Mouse (Mus musculus) heart, embryonic 12.5 days (tissue): ENCODE measurements around the gene Ifitm6. TPM values are rescaled to one million over a fixed set of nuclear protein-coding genes. Genes with fewer than 3 reads are reported as not detected.

Experiments
- ATAC-seq: fragments of 200-750 bp; cut with Nextera tagmentation; 2 replicates; pipeline ENCODE4 v1.8.0; 2017; ENCODE audit warnings: moderate TSS enrichment, moderate library complexity; ENCODE audit not compliant: insufficient number of reproducible peaks, low FRiP score
- H3K27ac ChIP-seq: fragments of 300-500 bp; sonication (generic); 2 replicates; pipeline ENCODE4 v1.5.1; 2016; ENCODE audit warnings: mild to moderate bottlenecking, moderate library complexity; ENCODE audit not compliant: poor library complexity, severe bottlenecking
- H3K27me3 ChIP-seq: fragments of 300-500 bp; sonication (generic); replicated peaks from 2 replicates; pipeline ENCODE4 v1.6.1; 2016; ENCODE audit warnings: mild to moderate bottlenecking, moderate library complexity
- H3K36me3 ChIP-seq: fragments of 300-500 bp; sonication (generic); 2 replicates; pipeline ENCODE4 v1.6.1; 2016; ENCODE audit warnings: mild to moderate bottlenecking, moderate library complexity
- H3K4me1 ChIP-seq: fragments of 300-500 bp; sonication (generic); replicated peaks from 2 replicates; pipeline ENCODE4 v1.6.1; 2016; ENCODE audit warnings: mild to moderate bottlenecking
- H3K4me2 ChIP-seq: fragments of 300-500 bp; sonication (generic); 2 replicates; pipeline ENCODE4 v1.6.1; 2016; ENCODE audit warnings: mild to moderate bottlenecking, moderate library complexity
- H3K4me3 ChIP-seq: fragments of 300-500 bp; sonication (generic); 2 replicates; pipeline ENCODE4 v1.5.1; 2016; ENCODE audit warnings: mild to moderate bottlenecking
- H3K9ac ChIP-seq: fragments of 300-500 bp; sonication (generic); 2 replicates; pipeline ENCODE4 v1.6.1; 2016; ENCODE audit warnings: mild to moderate bottlenecking, moderate library complexity
- H3K9me3 ChIP-seq: fragments of 300-500 bp; sonication (generic); replicated peaks from 2 replicates; pipeline ENCODE4 v1.6.1; 2016; ENCODE audit warnings: mild to moderate bottlenecking, moderate library complexity
- WGBS: fragments of 180-500 bp; shearing (Covaris S2); methylation state at CpG from one replicate; pipeline ENCODE4 v1.1.7; 2016; 5-methylcytosine and 5-hydroxymethylcytosine counted together
- polyA plus RNA-seq: library from polyadenylated mRNA; unstranded; fragments of >200 nt; fragmentation: Nextera tagmentation; extraction: Ambion mirVana; gene quantifications from 2 replicates; pipeline ENCODE4 v1.2.1, GENCODE M21; 2016

Ifitm6 gene
- polyA plus RNA-seq, 1 experiment from 2014 or later, result not detected

- Histone ChIP-seq H3K9ac (no peak overlapping the region), H3K4me1 (0 out of 2 replicates have a peak, but pooled peaks cover 3% of the 10 kb centered on the region), H3K9me3 (no peaks in the 10 kb centered on the region), H3K36me3 (no peaks in the 10 kb centered on the region), H3K27me3 (peaks cover 62% of the 10 kb centered on the region), H3K4me3 (no peak overlapping the region), H3K27ac (no peak overlapping the region), H3K4me2 (no peak overlapping the region)
- no peak for ATAC-seq
- 74% methylated on average over 4 of the region's 4 CpGs for WGBS
These were observed 38.1 kb upstream of the Ifitm6 start for GRCm38 (mm10) chr7:141055785-141056184.

- ATAC-seq, result no peak
These were observed 34.7 kb upstream of the Ifitm6 start for GRCm38 (mm10) chr7:141052421-141052820.

GRCm38 (mm10) chr7:141052016-141052415, 34.3 kb upstream of the Ifitm6 start:
- peaks cover 16% of the 10 kb centered on the region for H3K4me1 ChIP-seq
- ATAC-seq, result no peak
- WGBS, result 86% methylated on average over 4 of the region's 4 CpGs
- no peaks in the 10 kb centered on the region for H3K36me3 ChIP-seq
- no peak overlapping the region for H3K27ac ChIP-seq
- H3K27me3 ChIP-seq, result peaks cover 28% of the 10 kb centered on the region; the same call in 1 of the 2 replicates
- no peaks in the 10 kb centered on the region; the same call in 1 of the 2 replicates for H3K9me3 ChIP-seq
- H3K9ac ChIP-seq, result no peak overlapping the region
- no peak overlapping the region for H3K4me2 ChIP-seq
- no peak overlapping the region for H3K4me3 ChIP-seq

More at GRCm38 (mm10) chr7:141052421-141052820, 34.7 kb upstream of the Ifitm6 start:
- H3K36me3 ChIP-seq, result no peaks in the 10 kb centered on the region
- H3K27ac ChIP-seq, result no peak overlapping the region
- H3K9me3 ChIP-seq, result no peaks in the 10 kb centered on the region; the same call in 1 of the 2 replicates
- no peak overlapping the region for H3K4me2 ChIP-seq
- H3K4me1 ChIP-seq, result peaks cover 12% of the 10 kb centered on the region
- WGBS, result 81% methylated on average over 2 of the region's 2 CpGs
- no peak overlapping the region for H3K4me3 ChIP-seq
- no peak overlapping the region for H3K9ac ChIP-seq
- H3K27me3 ChIP-seq, result peaks cover 30% of the 10 kb centered on the region; the same call in 1 of the 2 replicates

- 45% methylated on average over 17 of the region's 17 CpGs for WGBS
- Histone ChIP-seq H3K4me3 (no peak overlapping the region), H3K36me3 (no peaks in the 10 kb centered on the region)
These were observed 33.4 kb upstream of the Ifitm6 start for GRCm38 (mm10) chr7:141051060-141051685.

GRCm38 (mm10) chr7:141049326-141049725, 31.6 kb upstream of the Ifitm6 start:
- ATAC-seq, result no peak

More at GRCm38 (mm10) chr7:141051060-141051685, 33.4 kb upstream of the Ifitm6 start:
- Histone ChIP-seq H3K27me3 (peaks cover 31% of the 10 kb centered on the region; the same call in 1 of the 2 replicates), H3K4me2 (no peak overlapping the region), H3K9me3 (no peaks in the 10 kb centered on the region; the same call in 1 of the 2 replicates), H3K27ac (no peak overlapping the region), H3K4me1 (peaks cover 19% of the 10 kb centered on the region), H3K9ac (no peak overlapping the region)
- no peak for ATAC-seq

GRCm38 (mm10) chr7:141048226-141049218, 30.8 kb upstream of the Ifitm6 start:
- H3K4me1 ChIP-seq, result peaks cover 19% of the 10 kb centered on the region
- ATAC-seq, result peak; percentile 87
- H3K36me3 ChIP-seq, result no peaks in the 10 kb centered on the region
- H3K9ac ChIP-seq, result peak overlapping the region; percentile 63
- peak overlapping the region; percentile 47 for H3K4me3 ChIP-seq
- 10% methylated on average over 21 of the region's 21 CpGs for WGBS
- H3K27me3 ChIP-seq, result peaks cover 13% of the 10 kb centered on the region; the same call in 1 of the 2 replicates
- H3K27ac ChIP-seq, result peak overlapping the region; percentile 76
- peak overlapping the region; percentile 95 for H3K4me2 ChIP-seq
- no peaks in the 10 kb centered on the region; the same call in 1 of the 2 replicates for H3K9me3 ChIP-seq

More at GRCm38 (mm10) chr7:141049326-141049725, 31.6 kb upstream of the Ifitm6 start:
- Histone ChIP-seq H3K36me3 (no peaks in the 10 kb centered on the region), H3K27me3 (peaks cover 19% of the 10 kb centered on the region; the same call in 1 of the 2 replicates), H3K9me3 (no peaks in the 10 kb centered on the region; the same call in 1 of the 2 replicates), H3K27ac (no peak overlapping the region), H3K9ac (no peak overlapping the region), H3K4me1 (peaks cover 19% of the 10 kb centered on the region), H3K4me2 (no peak overlapping the region), H3K4me3 (no peak overlapping the region)
- 67% methylated on average over 2 of the region's 2 CpGs for WGBS

- ATAC-seq, result peak; percentile 82
- Histone ChIP-seq H3K4me2 (peak overlapping the region; percentile 95), H3K4me1 (peaks cover 19% of the 10 kb centered on the region), H3K9me3 (no peaks in the 10 kb centered on the region; the same call in 1 of the 2 replicates), H3K4me3 (peak overlapping the region; percentile 47), H3K27ac (peak overlapping the region; percentile 76), H3K36me3 (no peaks in the 10 kb centered on the region), H3K27me3 (peaks cover 13% of the 10 kb centered on the region; the same call in 1 of the 2 replicates), H3K9ac (peak overlapping the region; percentile 63)
- WGBS, result 4% methylated on average over 16 of the region's 19 CpGs
These were observed 30.0 kb upstream of the Ifitm6 start for GRCm38 (mm10) chr7:141047581-141048225.

- peak overlapping the region; percentile 63; the same call in 1 of the 2 replicates for H3K9ac ChIP-seq
- WGBS, result 58% methylated on average over 6 of the region's 6 CpGs
- peaks cover 19% of the 10 kb centered on the region for H3K4me1 ChIP-seq
- ATAC-seq, result peak; percentile 12; the same call in 1 of the 2 replicates
- peak overlapping the region; percentile 76 for H3K27ac ChIP-seq
- H3K36me3 ChIP-seq, result no peaks in the 10 kb centered on the region
- H3K4me2 ChIP-seq, result peak overlapping the region; percentile 95
- no peak overlapping the region for H3K4me3 ChIP-seq
- no peaks in the 10 kb centered on the region; the same call in 1 of the 2 replicates for H3K9me3 ChIP-seq
- H3K27me3 ChIP-seq, result peaks cover 13% of the 10 kb centered on the region; the same call in 1 of the 2 replicates
These were observed 29.3 kb upstream of the Ifitm6 start for GRCm38 (mm10) chr7:141046931-141047580.

GRCm38 (mm10) chr7:141042539-141042938, 24.8 kb upstream of the Ifitm6 start:
- Histone ChIP-seq H3K9me3 (no peaks in the 10 kb centered on the region), H3K27ac (no peak overlapping the region), H3K4me1 (peaks cover 12% of the 10 kb centered on the region), H3K36me3 (no peaks in the 10 kb centered on the region), H3K4me3 (no peak overlapping the region), H3K9ac (no peak overlapping the region), H3K4me2 (no peak overlapping the region), H3K27me3 (0 out of 2 replicates have a peak, but pooled peaks cover 9% of the 10 kb centered on the region)
- ATAC-seq, result no peak
- WGBS, result 40% methylated on average over 4 of the region's 4 CpGs

GRCm38 (mm10) chr7:141041661-141042060, 23.9 kb upstream of the Ifitm6 start:
- Histone ChIP-seq H3K9me3 (no peaks in the 10 kb centered on the region), H3K4me3 (no peak overlapping the region), H3K27ac (peak overlapping the region; percentile 59), H3K4me2 (no peak overlapping the region), H3K9ac (no peak overlapping the region), H3K27me3 (0 out of 2 replicates have a peak, but pooled peaks cover 4% of the 10 kb centered on the region), H3K4me1 (peaks cover 5% of the 10 kb centered on the region; the same call in 1 of the 2 replicates), H3K36me3 (no peaks in the 10 kb centered on the region)
- ATAC-seq, result peak; percentile 85
- WGBS, result 22% methylated on average over 5 of the region's 5 CpGs
